Mouse (Mus musculus) regulatory T cell (primary cell): ENCODE data around the gene Plk5.
"Not testable (repeated sequence)": the region's sequence is repeated elsewhere in the genome, so short reads cannot be mapped to it uniquely, and the experiment has no call there.

Experiments used
- in situ Hi-C: fragments of 300-600 bp; cut with MboI, MseI; formaldehyde crosslinking; loops from one replicate; pipeline ENCODE4 v1.15.1; 2025; ENCODE audit warnings: high pct_unique_total_duplicates

The Plk5 gene

GRCm38 (mm10) chr10:80331636-80332524 is 24.4 kb upstream of the Plk5 start:
- in situ Hi-C loops = no loop called here

- in situ Hi-C loops = no loop called here
Observed at GRCm38 (mm10) chr10:80332525-80332989, 23.7 kb upstream of the Plk5 start.

- in situ Hi-C loops = no loop called here
Observed at GRCm38 (mm10) chr10:80336263-80336662, 20.0 kb upstream of the Plk5 start.

- in situ Hi-C loops = no loop called here
Observed at GRCm38 (mm10) chr10:80339941-80340750, 16.1 kb upstream of the Plk5 start.

GRCm38 (mm10) chr10:80341026-80341425 is 15.2 kb upstream of the Plk5 start:
- in situ Hi-C loops = no loop called here

GRCm38 (mm10) chr10:80341491-80342304 is 14.6 kb upstream of the Plk5 start:
- in situ Hi-C loops = no loop called here

GRCm38 (mm10) chr10:80342305-80342748 is 13.9 kb upstream of the Plk5 start:
- in situ Hi-C loops = no loop called here

- in situ Hi-C loops = no loop called here
Observed at GRCm38 (mm10) chr10:80342749-80343424, 13.4 kb upstream of the Plk5 start.

GRCm38 (mm10) chr10:80343425-80343895 is 12.8 kb upstream of the Plk5 start:
- in situ Hi-C loops = no loop called here

- in situ Hi-C loops = no loop called here
Observed at GRCm38 (mm10) chr10:80344131-80344661, 12.1 kb upstream of the Plk5 start.

- in situ Hi-C loops = no loop called here
Observed at GRCm38 (mm10) chr10:80345122-80345521, 11.1 kb upstream of the Plk5 start.

GRCm38 (mm10) chr10:80345929-80346328 is 10.3 kb upstream of the Plk5 start:
- in situ Hi-C loops = not testable (repeated sequence)

GRCm38 (mm10) chr10:80347514-80347967 is 8.7 kb upstream of the Plk5 start:
- in situ Hi-C loops = no loop called here

- in situ Hi-C loops = no loop called here
Observed at GRCm38 (mm10) chr10:80348244-80348781, 7.9 kb upstream of the Plk5 start, which contains the start of gene Adamtsl5. TSS of gene Adamtsl5 (minus strand) at chr10:80348412.

GRCm38 (mm10) chr10:80348981-80349380 is 7.3 kb upstream of the Plk5 start:
- in situ Hi-C loops = no loop called here

GRCm38 (mm10) chr10:80350292-80350691 is 6.0 kb upstream of the Plk5 start:
- in situ Hi-C loops = no loop called here

- in situ Hi-C loops = no loop called here
Observed at GRCm38 (mm10) chr10:80351896-80352295, 4.4 kb upstream of the Plk5 start.

- in situ Hi-C loops = no loop called here
Observed at GRCm38 (mm10) chr10:80352727-80353126, 3.5 kb upstream of the Plk5 start.

- in situ Hi-C loops = no loop called here
Observed at GRCm38 (mm10) chr10:80355431-80355830, 828 bp upstream of the Plk5 start.

- in situ Hi-C loops = no loop called here
Observed at GRCm38 (mm10) chr10:80356737-80357136, 478 bp downstream of the Plk5 start.
